Mouse (Mus musculus): ENCODE data around the gene Hspa1a. TPM values are rescaled to one million over a fixed set of nuclear protein-coding genes. Genes with fewer than 3 reads are reported as not detected.
"Not testable (repeated sequence)": the region's sequence is repeated elsewhere in the genome, so short reads cannot be mapped to it uniquely, and the experiment has no call there.

Hspa1a gene
- polyA plus RNA-seq, 1 experiment from 2014 or later = 1.4 TPM

DNA sequence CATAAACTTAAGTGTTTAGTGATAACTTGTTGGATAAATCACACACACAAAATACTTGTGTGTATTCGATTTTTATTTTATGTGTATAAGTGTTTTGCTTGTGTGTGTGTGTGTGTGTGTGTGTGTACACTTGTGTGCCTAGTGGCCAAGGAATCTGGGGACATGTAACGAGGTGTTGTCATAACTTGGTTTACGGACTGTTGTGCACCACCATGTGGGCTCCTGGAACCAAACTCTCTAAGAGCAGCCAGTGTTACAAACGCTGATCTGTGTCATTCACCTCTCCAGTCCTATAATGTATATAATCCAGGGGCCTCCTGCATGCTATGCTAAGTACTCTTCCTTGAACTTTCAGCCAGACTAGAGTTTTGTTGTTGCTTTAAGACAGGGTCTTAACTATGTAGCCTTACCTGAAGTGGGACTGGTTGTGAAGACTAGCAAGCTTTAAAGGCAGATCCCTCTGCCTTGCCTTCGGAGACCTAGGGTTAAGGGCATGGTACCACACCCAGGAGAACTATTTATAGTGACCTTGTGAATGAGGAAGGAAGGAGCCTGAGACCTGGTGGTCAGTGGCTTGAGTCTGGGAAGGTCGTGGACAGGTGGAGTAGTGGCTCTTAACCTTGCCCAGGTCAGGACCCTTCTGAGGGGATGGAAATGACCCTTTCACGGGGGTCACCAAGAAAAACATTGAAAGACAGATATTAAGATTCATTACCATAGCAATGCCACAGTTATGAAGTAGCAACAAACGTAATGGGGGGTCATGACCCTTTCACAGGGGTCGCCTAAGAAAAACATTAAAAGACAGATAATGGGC, 31.3 kb upstream of the Hspa1a start:
- WGBS = 72% methylated on average over 9 of the region's 9 CpGs
- DNase-seq (ENCODE audit: low spot score) = no peak
- Histone ChIP-seq H3K4me1 (ENCODE audit: control insufficient read depth, insufficient read depth, low read length) (peaks cover 12% of the 10 kb centered on the region), H3K4me2 (ENCODE audit: low read length) (peak overlapping the region; percentile 100), H3K4me3 (ENCODE audit: low read depth, low read length) (no peak overlapping the region), H3K9me3 (replicated peaks; ENCODE audit: control insufficient read depth, low read length) (no peaks in the 10 kb centered on the region), H3K9ac (ENCODE audit: low read length) (peak overlapping the region; percentile 93), H3K27ac (ENCODE audit: low read depth, low read length) (no peak overlapping the region), H3K36me3 (ENCODE audit: control insufficient read depth, insufficient read depth, low read length) (peaks cover 38% of the 10 kb centered on the region), H3K27me3 (replicated peaks; ENCODE audit: control insufficient read depth, insufficient read depth, low read length) (no peaks in the 10 kb centered on the region)
- no peak for ATAC-seq

DNA sequence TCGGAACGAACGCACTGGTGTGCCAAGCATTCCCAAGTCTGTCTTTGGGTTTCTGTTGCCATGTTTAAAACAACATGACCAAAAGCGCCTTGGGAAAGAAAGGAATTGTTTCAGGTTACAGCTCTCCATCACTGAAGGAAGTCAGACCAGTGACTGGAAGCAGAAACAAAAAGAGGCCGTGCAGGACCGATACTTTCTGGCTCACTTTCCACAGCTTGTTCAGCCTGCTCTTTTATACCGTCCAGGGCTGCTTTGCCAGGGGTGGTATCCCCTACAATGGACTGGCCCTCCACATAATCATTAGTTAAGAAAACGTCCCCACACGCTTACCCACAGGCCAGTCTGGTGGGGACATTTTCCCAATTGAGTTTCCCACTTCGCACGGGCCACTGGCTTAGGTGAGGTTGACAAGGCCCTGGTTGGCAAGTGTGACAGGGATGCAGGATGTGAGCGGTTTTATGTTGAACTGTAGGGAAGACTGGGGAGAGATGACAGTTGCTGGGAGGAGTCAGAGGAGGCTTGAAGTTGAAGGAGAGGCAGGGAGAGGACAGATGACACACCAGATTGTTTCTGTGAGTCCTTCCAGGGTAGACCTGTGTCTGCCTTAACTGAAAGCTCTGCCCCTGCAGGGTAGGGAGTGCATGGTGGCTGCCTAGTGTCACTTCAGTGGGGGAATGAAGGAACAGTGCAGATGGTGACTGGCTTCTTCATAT, 30.4 kb upstream of the Hspa1a start:
- WGBS = 7% methylated on average over 12 of the region's 12 CpGs
- peaks cover 12% of the 10 kb centered on the region for H3K4me1 ChIP-seq (ENCODE audit: control insufficient read depth, insufficient read depth, low read length)
- peak overlapping the region; percentile 9; the same call in 1 of the 2 replicates for H3K27ac ChIP-seq (ENCODE audit: low read depth, low read length)
- ATAC-seq (no peak), DNase-seq (ENCODE audit: low spot score) (peak; percentile 4)
- peak overlapping the region; percentile 93 for H3K9ac ChIP-seq (ENCODE audit: low read length)
- no peaks in the 10 kb centered on the region for H3K27me3 ChIP-seq (replicated peaks; ENCODE audit: control insufficient read depth, insufficient read depth, low read length)
- H3K36me3 ChIP-seq (ENCODE audit: control insufficient read depth, insufficient read depth, low read length) = peaks cover 37% of the 10 kb centered on the region
- peak overlapping the region; percentile 100 for H3K4me2 ChIP-seq (ENCODE audit: low read length)
- no peaks in the 10 kb centered on the region for H3K9me3 ChIP-seq (replicated peaks; ENCODE audit: control insufficient read depth, low read length)
- H3K4me3 ChIP-seq (ENCODE audit: low read depth, low read length) = peak overlapping the region; percentile 88

DNA sequence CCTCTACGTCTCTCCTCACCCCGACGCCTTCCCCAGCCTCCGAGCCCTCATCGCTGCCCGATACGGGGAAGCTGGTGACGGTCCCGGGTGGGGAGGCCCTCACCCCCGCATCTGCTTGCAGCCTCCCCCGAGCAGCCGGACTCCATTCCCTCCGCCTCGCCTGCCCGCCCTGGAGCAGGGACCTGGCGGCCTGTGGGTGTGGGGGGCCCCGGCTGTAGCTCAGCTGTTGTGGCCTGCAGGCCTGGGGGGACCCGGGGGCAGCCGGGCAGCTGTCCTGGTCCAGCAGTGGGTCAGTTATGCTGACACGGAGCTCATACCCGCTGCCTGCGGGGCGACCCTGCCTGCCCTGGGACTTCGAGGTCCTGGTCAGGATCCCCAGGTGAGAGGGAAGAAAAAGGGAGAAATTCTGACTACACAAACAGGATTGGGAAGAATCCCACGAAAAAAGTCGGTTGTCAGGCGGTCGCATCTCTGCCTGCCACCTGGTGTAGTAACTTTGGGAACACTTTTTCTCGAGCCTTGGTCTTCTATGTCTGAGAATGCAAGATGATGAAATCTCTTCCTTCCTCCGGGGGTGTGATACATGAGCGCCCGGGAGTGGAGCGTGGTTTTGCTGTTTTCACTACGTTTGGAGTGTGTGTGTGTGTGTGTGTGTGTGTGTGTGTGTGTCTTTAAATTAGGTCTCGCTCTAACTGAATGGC, 29.6 kb upstream of the Hspa1a start:
- no peaks in the 10 kb centered on the region for H3K27me3 ChIP-seq (replicated peaks; ENCODE audit: control insufficient read depth, insufficient read depth, low read length)
- H3K4me1 ChIP-seq (ENCODE audit: control insufficient read depth, insufficient read depth, low read length) = peaks cover 12% of the 10 kb centered on the region
- under 1% methylated on average over 34 of the region's 35 CpGs for WGBS
- peak overlapping the region; percentile 96 for H3K27ac ChIP-seq (ENCODE audit: low read depth, low read length)
- H3K36me3 ChIP-seq (ENCODE audit: control insufficient read depth, insufficient read depth, low read length) = peaks cover 33% of the 10 kb centered on the region
- DNase-seq (ENCODE audit: low spot score) (peak; percentile 20), ATAC-seq (no peak)
- peak overlapping the region; percentile 88 for H3K4me3 ChIP-seq (ENCODE audit: low read depth, low read length)
- H3K4me2 ChIP-seq (ENCODE audit: low read length) = peak overlapping the region; percentile 100
- no peaks in the 10 kb centered on the region for H3K9me3 ChIP-seq (replicated peaks; ENCODE audit: control insufficient read depth, low read length)
- H3K9ac ChIP-seq (ENCODE audit: low read length) = peak overlapping the region; percentile 93

DNA sequence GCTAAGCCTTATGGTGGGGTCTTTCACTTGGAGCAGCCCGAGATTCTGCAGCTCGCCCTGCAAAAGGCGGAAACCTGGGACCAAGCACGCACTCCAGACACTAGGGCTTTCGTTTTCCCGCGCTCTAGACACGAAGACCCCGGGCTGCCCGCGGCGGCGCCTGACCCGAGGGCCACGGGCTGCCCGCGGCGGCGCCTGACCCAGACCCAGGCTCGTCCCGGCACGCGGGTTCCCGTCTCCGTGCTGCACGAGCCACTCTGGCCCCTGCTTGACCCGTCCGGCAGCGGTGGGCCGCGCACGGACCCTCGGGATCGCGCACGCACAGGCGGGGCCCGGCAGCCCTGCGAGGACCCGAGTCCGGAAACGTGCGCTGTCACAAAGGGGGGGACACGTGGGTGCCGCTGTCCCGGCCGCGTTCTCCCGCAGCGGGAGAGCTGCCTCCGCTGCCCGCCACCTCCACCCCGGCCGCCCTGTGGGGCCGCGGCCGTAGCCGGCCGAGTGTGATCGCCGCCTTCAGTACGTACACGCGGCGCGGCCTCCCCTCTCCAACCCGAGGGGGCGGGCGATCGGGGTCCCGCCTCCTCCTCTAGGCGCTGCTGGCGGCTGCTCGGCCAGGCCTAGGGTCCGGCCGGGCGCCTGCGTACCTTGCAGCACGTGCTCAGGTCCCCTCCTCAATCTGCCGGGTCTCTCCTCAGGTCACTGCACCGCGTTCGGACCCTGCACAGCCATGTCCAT, 28.9 kb upstream of the Hspa1a start, which contains the start of gene Vars:
TSS of gene Vars (plus strand) at position 271 of the 735 bp plus-strand sequence.
- Histone ChIP-seq H3K4me1 (ENCODE audit: control insufficient read depth, insufficient read depth, low read length) (peaks cover 12% of the 10 kb centered on the region), H3K9me3 (replicated peaks; ENCODE audit: control insufficient read depth, low read length) (no peaks in the 10 kb centered on the region), H3K27ac (ENCODE audit: low read depth, low read length) (peak within 1 kb of the TSS; percentile 96), H3K36me3 (ENCODE audit: control insufficient read depth, insufficient read depth, low read length) (peaks cover 28% of the 10 kb centered on the region), H3K9ac (ENCODE audit: low read length) (peak within 1 kb of the TSS; percentile 93), H3K4me2 (ENCODE audit: low read length) (peak within 1 kb of the TSS; percentile 100), H3K4me3 (ENCODE audit: low read depth, low read length) (peak within 1 kb of the TSS; percentile 88), H3K27me3 (replicated peaks; ENCODE audit: control insufficient read depth, insufficient read depth, low read length) (no peaks in the 10 kb centered on the region)
- ATAC-seq (peak; percentile 93), DNase-seq (ENCODE audit: low spot score) (peak; percentile 85)
- WGBS = 1% methylated on average over 63 of the region's 83 CpGs

DNA sequence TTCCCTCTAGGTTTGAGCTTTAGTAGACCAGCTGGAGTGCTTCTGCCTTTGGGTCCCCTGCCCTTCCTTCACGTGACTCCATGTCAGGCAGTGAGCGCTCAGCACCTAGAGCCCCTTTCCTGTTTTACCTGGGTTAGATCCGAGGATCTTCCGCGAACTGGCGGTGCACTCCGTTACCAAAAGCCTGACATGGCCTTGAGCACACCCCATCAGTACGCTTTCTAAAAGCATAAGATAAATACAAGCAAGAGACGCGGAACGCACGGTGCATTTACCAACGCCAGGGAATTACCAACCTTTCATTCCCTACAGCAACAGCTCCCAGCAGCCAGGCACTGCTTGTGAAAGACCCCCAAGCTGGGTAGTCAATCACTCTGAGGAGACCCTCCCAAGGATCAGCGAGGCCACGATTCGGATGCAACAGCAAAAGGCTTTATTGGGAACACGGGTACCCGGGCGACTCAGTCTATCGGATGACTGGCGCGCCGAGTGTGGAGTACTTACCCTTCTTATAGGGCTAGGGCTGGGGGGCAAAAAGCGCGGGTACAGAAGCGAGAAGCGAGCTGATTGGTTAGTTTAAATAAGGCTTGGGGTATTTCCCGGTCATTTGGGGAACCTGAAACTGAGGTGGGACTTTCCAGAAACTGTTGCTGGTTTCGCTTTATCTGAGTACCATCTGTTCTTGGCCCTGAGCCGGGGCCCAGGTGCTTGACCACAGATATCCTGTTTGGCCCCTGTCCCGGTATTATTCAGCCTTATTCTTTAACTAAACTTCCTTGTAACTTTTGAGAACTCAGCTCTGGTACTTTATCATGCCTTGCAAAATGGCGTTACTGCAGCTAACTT, 28.1 kb upstream of the Hspa1a start:
- H3K9me3 ChIP-seq (replicated peaks; ENCODE audit: control insufficient read depth, low read length); H3K27me3 ChIP-seq (replicated peaks; ENCODE audit: control insufficient read depth, insufficient read depth, low read length); ATAC-seq: not testable (repeated sequence)
- WGBS = 29% methylated on average over 29 of the region's 32 CpGs
- Histone ChIP-seq H3K4me2 (ENCODE audit: low read length) (peak overlapping the region; percentile 100), H3K4me3 (ENCODE audit: low read depth, low read length) (peak overlapping the region; percentile 88), H3K27ac (ENCODE audit: low read depth, low read length) (peak overlapping the region; percentile 96), H3K36me3 (ENCODE audit: control insufficient read depth, insufficient read depth, low read length) (peaks cover 20% of the 10 kb centered on the region), H3K4me1 (ENCODE audit: control insufficient read depth, insufficient read depth, low read length) (peaks cover 12% of the 10 kb centered on the region), H3K9ac (ENCODE audit: low read length) (peak overlapping the region; percentile 93)
- DNase-seq (ENCODE audit: low spot score) = peak; percentile 13

DNA sequence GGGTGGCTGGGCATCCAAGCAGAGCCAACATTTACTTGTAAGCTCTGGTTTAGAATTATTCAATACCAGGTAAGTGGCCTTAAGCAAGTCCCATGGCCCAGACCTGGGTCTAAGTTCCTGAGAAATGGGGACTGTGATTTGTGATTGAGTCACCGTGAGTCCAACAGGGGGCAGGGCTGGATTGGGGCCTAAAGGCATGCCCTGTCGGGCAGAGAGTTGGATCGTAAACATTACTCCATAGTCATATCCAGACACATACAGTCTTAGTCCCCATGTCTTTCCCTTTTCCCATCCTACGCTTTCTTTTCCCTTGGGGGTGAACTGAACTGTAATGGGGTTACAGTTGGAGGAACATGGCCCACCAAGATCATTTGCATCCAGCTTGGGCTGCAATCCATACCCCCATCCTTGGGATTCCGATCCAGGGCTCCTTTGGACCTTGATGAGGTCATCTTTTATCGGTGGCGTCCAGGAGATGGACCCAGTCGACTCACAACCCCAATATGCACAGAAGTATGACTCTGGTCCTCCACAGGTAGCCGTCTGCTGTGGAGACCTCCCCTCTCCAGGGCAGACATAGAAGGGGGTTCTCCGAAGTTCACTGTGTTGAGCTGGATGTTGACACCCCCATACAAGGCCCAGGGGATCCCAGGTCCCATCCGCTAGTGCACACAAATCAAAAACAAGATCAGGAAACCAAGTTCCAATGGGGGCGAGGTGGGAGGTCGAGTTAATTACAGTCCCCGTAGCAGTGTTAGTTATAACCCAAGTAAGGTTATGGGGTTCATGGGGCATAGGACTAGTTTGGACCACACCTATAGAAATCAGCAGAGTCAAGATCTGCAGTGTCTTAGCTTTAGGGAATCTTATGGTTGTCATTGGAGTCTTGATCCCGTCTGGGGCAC, 26.8 kb upstream of the Hspa1a start:
- Histone ChIP-seq H3K27me3 (replicated peaks; ENCODE audit: control insufficient read depth, insufficient read depth, low read length) (no peaks in the 10 kb centered on the region), H3K36me3 (ENCODE audit: control insufficient read depth, insufficient read depth, low read length) (peaks cover 8% of the 10 kb centered on the region; the same call in 1 of the 2 replicates), H3K4me2 (ENCODE audit: low read length) (peak overlapping the region; percentile 100), H3K27ac (ENCODE audit: low read depth, low read length) (no peak overlapping the region), H3K9me3 (replicated peaks; ENCODE audit: control insufficient read depth, low read length) (no peaks in the 10 kb centered on the region), H3K4me1 (ENCODE audit: control insufficient read depth, insufficient read depth, low read length) (peaks cover 12% of the 10 kb centered on the region), H3K9ac (ENCODE audit: low read length) (no peak overlapping the region), H3K4me3 (ENCODE audit: low read depth, low read length) (0 out of 2 replicates have a peak overlapping the region, but pooled peaks have one; percentile 25)
- ATAC-seq (no peak), DNase-seq (ENCODE audit: low spot score) (no peak)
- 95% methylated on average over 15 of the region's 15 CpGs for WGBS

DNA sequence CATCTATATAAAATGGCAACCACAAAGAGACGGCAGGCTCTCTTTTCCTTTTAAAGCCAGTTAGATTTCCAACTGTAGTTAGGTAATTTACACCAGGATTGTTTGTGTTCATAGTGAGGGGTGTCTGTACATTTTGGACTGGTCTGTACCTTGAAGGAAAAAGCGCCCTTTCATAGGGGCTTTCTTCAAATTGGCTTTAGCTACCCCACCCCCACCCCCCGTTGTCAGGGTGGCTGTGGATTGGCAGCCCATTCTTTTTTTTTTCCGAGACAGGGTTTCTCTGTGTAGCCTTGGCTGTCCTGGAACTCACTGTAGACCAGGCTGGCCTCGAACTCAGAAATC, 25.2 kb upstream of the Hspa1a start:
- ATAC-seq (no peak), DNase-seq (ENCODE audit: low spot score) (no peak)
- no peak overlapping the region for H3K4me2 ChIP-seq (ENCODE audit: low read length)
- no peak overlapping the region for H3K4me3 ChIP-seq (ENCODE audit: low read depth, low read length)
- peaks cover 8% of the 10 kb centered on the region; the same call in 1 of the 2 replicates for H3K36me3 ChIP-seq (ENCODE audit: control insufficient read depth, insufficient read depth, low read length)
- 87% methylated on average over 5 of the region's 5 CpGs for WGBS
- H3K4me1 ChIP-seq (ENCODE audit: control insufficient read depth, insufficient read depth, low read length) = peaks cover 5% of the 10 kb centered on the region
- H3K9ac ChIP-seq (ENCODE audit: low read length) = 0 out of 2 replicates have a peak overlapping the region, but pooled peaks have one; percentile 8
- no peaks in the 10 kb centered on the region for H3K27me3 ChIP-seq (replicated peaks; ENCODE audit: control insufficient read depth, insufficient read depth, low read length)
- H3K9me3 ChIP-seq (replicated peaks; ENCODE audit: control insufficient read depth, low read length) = no peaks in the 10 kb centered on the region
- no peak overlapping the region for H3K27ac ChIP-seq (ENCODE audit: low read depth, low read length)
